Mouse (Mus musculus): Measurements from ENCODE around the gene Negr1. TPM values are rescaled to one million over a fixed set of nuclear protein-coding genes. Genes with fewer than 3 reads are reported as not detected.

The Negr1 gene
- polyA plus RNA-seq, 1 experiment from 2014 or later, result 6.0 TPM

GRCm38 (mm10) chr3:156639382-156639781, 77.8 kb downstream of the Negr1 start:
- ATAC-seq (replicated peaks; ENCODE audit: low FRiP score, low TSS enrichment, low read depth) (no peak), DNase-seq (ENCODE audit: low spot score) (no peak)

DNA sequence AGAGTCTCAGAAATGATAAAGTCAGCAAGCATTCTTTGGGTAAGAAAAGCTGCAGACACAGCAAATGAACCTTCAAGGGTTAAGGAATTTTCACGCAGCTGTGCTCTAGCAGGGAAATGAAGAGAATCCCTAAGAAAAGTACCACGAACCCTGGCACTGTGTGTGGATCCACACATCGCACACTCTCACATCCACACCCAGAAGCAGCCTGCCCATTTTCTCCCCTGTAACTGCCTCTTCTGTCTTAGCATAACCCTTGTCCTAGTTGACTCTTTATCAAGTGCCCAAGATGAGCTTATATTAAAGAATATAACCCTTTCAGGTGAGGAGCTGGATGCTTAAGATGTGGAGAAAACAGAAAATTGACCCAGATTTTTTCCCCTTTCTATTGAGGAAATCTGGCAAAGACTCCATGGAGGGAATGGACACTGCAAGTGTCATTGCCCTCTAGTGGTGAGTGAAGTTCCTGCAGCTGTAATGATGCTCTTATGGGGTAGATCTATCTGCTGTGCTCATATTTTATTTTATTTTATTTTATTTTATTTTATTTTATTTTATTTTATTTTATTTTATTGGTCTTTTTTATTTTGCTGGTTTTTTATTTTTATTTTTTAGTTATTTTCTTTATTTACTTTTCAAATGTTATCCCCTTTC, 82.2 kb downstream of the Negr1 start:
- 79% methylated on average over 3 of the region's 3 CpGs for WGBS
- no peak for DNase-seq (ENCODE audit: low spot score)

More at GRCm38 (mm10) chr3:156639382-156639781, 77.8 kb downstream of the Negr1 start:
- WGBS, result 60% methylated on average over 3 of the region's 3 CpGs
- H3K27ac ChIP-seq (ENCODE audit: low read depth), result no peak overlapping the region
- H3K36me3 ChIP-seq (ENCODE audit: control insufficient read depth, insufficient read depth, low read length), result no peaks in the 10 kb centered on the region
- no peaks in the 10 kb centered on the region for H3K9me3 ChIP-seq (ENCODE audit: control insufficient read depth, low read length)
- no peak overlapping the region for H3K4me3 ChIP-seq (ENCODE audit: low read depth, low read length)
- H3K27me3 ChIP-seq (replicated peaks; ENCODE audit: control insufficient read depth, insufficient read depth, low read length), result no peaks in the 10 kb centered on the region
- H3K9ac ChIP-seq (ENCODE audit: low read length), result no peak overlapping the region
- H3K4me1 ChIP-seq (replicated peaks; ENCODE audit: control insufficient read depth, insufficient read depth, low read length), result no peaks in the 10 kb centered on the region
- H3K4me2 ChIP-seq (ENCODE audit: low read length), result no peak overlapping the region

DNA sequence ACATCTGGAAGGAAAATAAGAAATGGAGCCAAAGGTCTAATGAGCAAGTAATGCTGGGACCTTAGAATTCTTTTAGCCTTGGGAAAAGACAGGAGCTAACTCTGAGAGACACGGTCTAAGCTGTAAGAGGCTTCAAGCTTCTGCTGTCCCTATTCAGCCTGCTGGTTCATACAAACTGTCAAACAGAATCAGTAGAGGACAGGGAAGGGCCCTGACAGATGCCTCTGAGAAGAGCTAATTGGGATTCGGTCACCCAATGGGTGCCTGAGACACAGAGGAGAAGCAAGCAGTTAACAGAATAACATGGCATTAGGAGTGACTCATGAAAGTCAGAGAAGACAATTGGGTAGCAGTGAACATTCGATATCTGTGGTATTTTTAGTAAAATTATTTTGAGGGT, 86.8 kb downstream of the Negr1 start:
- H3K36me3 ChIP-seq (ENCODE audit: control insufficient read depth, insufficient read depth, low read length), result no peaks in the 10 kb centered on the region
- DNase-seq (ENCODE audit: low spot score) (no peak), ATAC-seq (replicated peaks; ENCODE audit: low FRiP score, low TSS enrichment, low read depth) (no peak)
- 81% methylated on average over 3 of the region's 3 CpGs for WGBS
- no peak overlapping the region for H3K4me3 ChIP-seq (ENCODE audit: low read depth, low read length)
- H3K9me3 ChIP-seq (ENCODE audit: control insufficient read depth, low read length), result no peaks in the 10 kb centered on the region
- no peak overlapping the region for H3K4me2 ChIP-seq (ENCODE audit: low read length)
- H3K27ac ChIP-seq (ENCODE audit: low read depth), result no peak overlapping the region
- H3K27me3 ChIP-seq (replicated peaks; ENCODE audit: control insufficient read depth, insufficient read depth, low read length), result no peaks in the 10 kb centered on the region
- no peaks in the 10 kb centered on the region for H3K4me1 ChIP-seq (replicated peaks; ENCODE audit: control insufficient read depth, insufficient read depth, low read length)
- H3K9ac ChIP-seq (ENCODE audit: low read length), result no peak overlapping the region

More for the DNA sequence above, 82.2 kb downstream of the Negr1 start:
- no peak overlapping the region for H3K9ac ChIP-seq (ENCODE audit: low read length)
- no peaks in the 10 kb centered on the region for H3K27me3 ChIP-seq (replicated peaks; ENCODE audit: control insufficient read depth, insufficient read depth, low read length)
- no peak overlapping the region for H3K27ac ChIP-seq (ENCODE audit: low read depth)
- H3K9me3 ChIP-seq (ENCODE audit: control insufficient read depth, low read length), result no peaks in the 10 kb centered on the region
- no peak overlapping the region for H3K4me2 ChIP-seq (ENCODE audit: low read length)
- H3K4me1 ChIP-seq (replicated peaks; ENCODE audit: control insufficient read depth, insufficient read depth, low read length), result no peaks in the 10 kb centered on the region
- H3K4me3 ChIP-seq (ENCODE audit: low read depth, low read length), result no peak overlapping the region
- peak; percentile 75; the same call in 1 of the 2 replicates for ATAC-seq (replicated peaks; ENCODE audit: low FRiP score, low TSS enrichment, low read depth)
- H3K36me3 ChIP-seq (ENCODE audit: control insufficient read depth, insufficient read depth, low read length), result no peaks in the 10 kb centered on the region

DNA sequence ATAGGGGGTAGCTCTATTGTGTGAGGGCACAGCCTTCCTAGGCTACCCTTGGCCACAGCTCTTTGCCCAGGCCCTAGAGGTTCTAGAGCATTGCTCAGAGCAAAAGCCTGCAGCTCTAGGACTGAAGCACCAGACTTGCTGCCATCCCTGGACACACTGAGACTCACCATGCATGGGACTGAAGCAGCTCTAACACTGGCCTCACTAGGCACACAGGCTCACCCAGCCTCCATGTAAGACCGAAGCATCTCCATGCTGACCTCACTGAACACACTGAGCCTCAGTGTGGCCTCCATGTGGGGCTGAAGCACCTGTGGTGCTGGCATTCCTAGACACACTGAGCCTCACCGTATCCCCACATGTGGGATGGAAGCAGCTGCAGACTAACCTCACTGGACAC, 101.0 kb downstream of the Negr1 start:
- H3K4me1 ChIP-seq (replicated peaks; ENCODE audit: control insufficient read depth, insufficient read depth, low read length), result no peaks in the 10 kb centered on the region
- ATAC-seq (replicated peaks; ENCODE audit: low FRiP score, low TSS enrichment, low read depth) (no peak), DNase-seq (ENCODE audit: low spot score) (no peak)
- H3K27me3 ChIP-seq (replicated peaks; ENCODE audit: control insufficient read depth, insufficient read depth, low read length), result no peaks in the 10 kb centered on the region
- H3K4me2 ChIP-seq (ENCODE audit: low read length), result no peak overlapping the region
- H3K4me3 ChIP-seq (ENCODE audit: low read depth, low read length), result no peak overlapping the region
- H3K36me3 ChIP-seq (ENCODE audit: control insufficient read depth, insufficient read depth, low read length), result no peaks in the 10 kb centered on the region
- no peaks in the 10 kb centered on the region for H3K9me3 ChIP-seq (ENCODE audit: control insufficient read depth, low read length)
- no peak overlapping the region for H3K9ac ChIP-seq (ENCODE audit: low read length)
- whole genome bisulfite sequencing, result 96% methylated on average over 2 of the region's 2 CpGs
- H3K27ac ChIP-seq (ENCODE audit: low read depth), result no peak overlapping the region

GRCm38 (mm10) chr3:156672560-156672959, 111.0 kb downstream of the Negr1 start:
- Histone ChIP-seq H3K27me3 (replicated peaks; ENCODE audit: control insufficient read depth, insufficient read depth, low read length) (no peaks in the 10 kb centered on the region), H3K9me3 (ENCODE audit: control insufficient read depth, low read length) (no peaks in the 10 kb centered on the region), H3K36me3 (ENCODE audit: control insufficient read depth, insufficient read depth, low read length) (no peaks in the 10 kb centered on the region), H3K4me2 (ENCODE audit: low read length) (no peak overlapping the region), H3K4me1 (replicated peaks; ENCODE audit: control insufficient read depth, insufficient read depth, low read length) (no peaks in the 10 kb centered on the region), H3K9ac (ENCODE audit: low read length) (no peak overlapping the region), H3K27ac (ENCODE audit: low read depth) (no peak overlapping the region), H3K4me3 (ENCODE audit: low read depth, low read length) (no peak overlapping the region)
- 75% methylated on average over 3 of the region's 3 CpGs for WGBS
- ATAC-seq (replicated peaks; ENCODE audit: low FRiP score, low TSS enrichment, low read depth) (no peak), DNase-seq (ENCODE audit: low spot score) (no peak)

DNA sequence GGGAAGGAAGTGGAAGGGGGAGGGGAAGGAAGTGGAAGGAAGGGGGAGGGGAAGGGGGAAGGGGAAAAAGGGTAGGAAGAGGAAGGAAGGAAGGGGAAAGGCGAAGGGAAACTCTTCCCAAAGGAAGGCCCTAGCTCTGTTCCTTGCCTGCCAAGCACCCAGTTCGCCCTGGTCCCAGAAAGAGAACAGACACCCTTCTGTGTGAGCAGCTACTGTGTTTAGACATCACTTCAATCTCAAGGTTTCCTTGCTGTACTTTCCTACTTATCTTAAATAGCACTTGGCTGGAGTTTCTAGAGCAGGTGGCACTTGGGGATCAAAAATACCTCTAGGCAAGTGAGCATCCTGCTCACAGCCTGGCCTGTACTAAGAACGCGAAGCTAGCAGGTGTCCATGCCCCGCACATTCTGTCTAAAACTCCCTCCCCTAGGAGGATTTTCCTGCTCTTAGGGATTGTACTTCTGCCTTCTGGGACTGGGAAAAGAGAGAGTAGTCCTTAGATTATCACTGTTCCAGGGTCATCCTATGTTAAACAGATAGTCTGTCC, 128.5 kb downstream of the Negr1 start:
- whole genome bisulfite sequencing, result 81% methylated on average over 5 of the region's 5 CpGs
- no peaks in the 10 kb centered on the region for H3K27me3 ChIP-seq (replicated peaks; ENCODE audit: control insufficient read depth, insufficient read depth, low read length)

DNA sequence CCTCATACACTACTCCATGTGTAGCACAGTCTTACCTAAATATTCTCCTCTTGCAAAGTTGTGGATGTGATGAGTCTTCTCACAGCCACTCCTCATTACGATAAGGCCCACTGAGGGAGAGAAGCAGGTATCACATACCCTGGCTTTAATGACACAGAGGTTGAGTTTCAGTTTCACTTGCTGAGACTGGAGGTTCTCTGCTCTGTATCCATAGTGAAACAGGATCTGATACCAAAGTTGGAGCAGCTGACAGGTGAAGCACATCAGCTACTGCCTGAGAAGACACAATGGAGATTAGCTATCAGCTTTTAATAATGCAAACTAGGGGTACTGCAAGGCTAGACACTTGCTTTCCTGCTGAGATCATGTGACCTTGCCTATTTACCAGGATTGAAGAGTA, 137.1 kb downstream of the Negr1 start:
- Histone ChIP-seq H3K36me3 (ENCODE audit: control insufficient read depth, insufficient read depth, low read length) (no peaks in the 10 kb centered on the region), H3K9ac (ENCODE audit: low read length) (no peak overlapping the region), H3K4me3 (ENCODE audit: low read depth, low read length) (no peak overlapping the region), H3K27ac (ENCODE audit: low read depth) (no peak overlapping the region), H3K4me1 (replicated peaks; ENCODE audit: control insufficient read depth, insufficient read depth, low read length) (no peaks in the 10 kb centered on the region), H3K9me3 (ENCODE audit: control insufficient read depth, low read length) (no peaks in the 10 kb centered on the region), H3K27me3 (replicated peaks; ENCODE audit: control insufficient read depth, insufficient read depth, low read length) (no peaks in the 10 kb centered on the region), H3K4me2 (ENCODE audit: low read length) (no peak overlapping the region)
- ATAC-seq (replicated peaks; ENCODE audit: low FRiP score, low TSS enrichment, low read depth) (no peak), DNase-seq (ENCODE audit: low spot score) (no peak)
- 97% methylated on average over 1 of the region's 1 CpGs for WGBS

More for the DNA sequence above, 128.5 kb downstream of the Negr1 start:
- Histone ChIP-seq H3K27ac (ENCODE audit: low read depth) (no peak overlapping the region), H3K9me3 (ENCODE audit: control insufficient read depth, low read length) (no peaks in the 10 kb centered on the region), H3K36me3 (ENCODE audit: control insufficient read depth, insufficient read depth, low read length) (no peaks in the 10 kb centered on the region), H3K4me3 (ENCODE audit: low read depth, low read length) (no peak overlapping the region), H3K4me1 (replicated peaks; ENCODE audit: control insufficient read depth, insufficient read depth, low read length) (no peaks in the 10 kb centered on the region), H3K4me2 (ENCODE audit: low read length) (no peak overlapping the region), H3K9ac (ENCODE audit: low read length) (no peak overlapping the region)
- DNase-seq (ENCODE audit: low spot score), result no peak
- no peak for ATAC-seq (replicated peaks; ENCODE audit: low FRiP score, low TSS enrichment, low read depth)

- no peak for DNase-seq (ENCODE audit: low spot score)
- no peaks in the 10 kb centered on the region for H3K4me1 ChIP-seq (replicated peaks; ENCODE audit: control insufficient read depth, insufficient read depth, low read length)
- no peak overlapping the region for H3K4me3 ChIP-seq (ENCODE audit: low read depth, low read length)
- no peak overlapping the region for H3K9ac ChIP-seq (ENCODE audit: low read length)
- no peaks in the 10 kb centered on the region for H3K9me3 ChIP-seq (ENCODE audit: control insufficient read depth, low read length)
- H3K4me2 ChIP-seq (ENCODE audit: low read length), result no peak overlapping the region
- no peaks in the 10 kb centered on the region for H3K36me3 ChIP-seq (ENCODE audit: control insufficient read depth, insufficient read depth, low read length)
- WGBS, result 88% methylated on average over 1 of the region's 1 CpGs
- no peaks in the 10 kb centered on the region for H3K27me3 ChIP-seq (replicated peaks; ENCODE audit: control insufficient read depth, insufficient read depth, low read length)
- ATAC-seq (replicated peaks; ENCODE audit: low FRiP score, low TSS enrichment, low read depth), result no peak
- no peak overlapping the region for H3K27ac ChIP-seq (ENCODE audit: low read depth)
Measured at GRCm38 (mm10) chr3:156703241-156703640, 141.6 kb downstream of the Negr1 start.

GRCm38 (mm10) chr3:156710240-156710639, 148.6 kb downstream of the Negr1 start:
- H3K9ac ChIP-seq (ENCODE audit: low read length), result no peak overlapping the region
- no peak overlapping the region for H3K27ac ChIP-seq (ENCODE audit: low read depth)
- DNase-seq (ENCODE audit: low spot score) (no peak), ATAC-seq (replicated peaks; ENCODE audit: low FRiP score, low TSS enrichment, low read depth) (no peak)
- no peaks in the 10 kb centered on the region for H3K9me3 ChIP-seq (ENCODE audit: control insufficient read depth, low read length)
- H3K27me3 ChIP-seq (replicated peaks; ENCODE audit: control insufficient read depth, insufficient read depth, low read length), result no peaks in the 10 kb centered on the region
- no peaks in the 10 kb centered on the region for H3K36me3 ChIP-seq (ENCODE audit: control insufficient read depth, insufficient read depth, low read length)
- H3K4me2 ChIP-seq (ENCODE audit: low read length), result no peak overlapping the region
- no peak overlapping the region for H3K4me3 ChIP-seq (ENCODE audit: low read depth, low read length)
- WGBS, result 52% methylated on average over 5 of the region's 5 CpGs
- H3K4me1 ChIP-seq (replicated peaks; ENCODE audit: control insufficient read depth, insufficient read depth, low read length), result no peaks in the 10 kb centered on the region

All from intestine, embryonic 14.5 days (tissue).